Mouse (Mus musculus) kidney, embryonic 15.5 days (tissue): ENCODE data around the gene Kif1b. TPM values are rescaled to one million over a fixed set of nuclear protein-coding genes. Genes with fewer than 3 reads are reported as not detected.
A peak's percentile ranks its signal among the peaks of the same experiment; 100 is the strongest.

Experiments used
- ATAC-seq: fragments of 200-750 bp; cut with Nextera tagmentation; replicated peaks from 2 replicates; pipeline ENCODE4 v1.8.0; 2017; ENCODE audit warnings: moderate TSS enrichment; ENCODE audit not compliant: low FRiP score
- H3K27ac ChIP-seq: fragments of 300-500 bp; sonication (generic); 2 replicates; pipeline ENCODE4 v1.5.1; 2015; ENCODE audit warnings: mild to moderate bottlenecking, inconsistent platforms
- H3K27me3 ChIP-seq: fragments of 300-500 bp; sonication (generic); 2 replicates; pipeline ENCODE4 v1.6.1; 2015; ENCODE audit warnings: inconsistent platforms
- H3K36me3 ChIP-seq: fragments of 300-500 bp; sonication (generic); 2 replicates; pipeline ENCODE4 v1.6.1; 2015; ENCODE audit warnings: inconsistent platforms
- H3K4me1 ChIP-seq: fragments of 300-500 bp; sonication (generic); 2 replicates; pipeline ENCODE4 v1.6.1; 2015; ENCODE audit warnings: inconsistent platforms
- H3K4me2 ChIP-seq: fragments of 300-500 bp; sonication (generic); 2 replicates; pipeline ENCODE4 v1.6.1; 2015; ENCODE audit warnings: moderate library complexity, mild to moderate bottlenecking, inconsistent platforms
- H3K4me3 ChIP-seq: fragments of 300-500 bp; sonication (generic); replicated peaks from 2 replicates; pipeline ENCODE4 v1.5.1; 2015; ENCODE audit warnings: mild to moderate bottlenecking, inconsistent platforms
- H3K9ac ChIP-seq: fragments of 300-500 bp; sonication (generic); 2 replicates; pipeline ENCODE4 v1.6.1; 2015; ENCODE audit warnings: mild to moderate bottlenecking, inconsistent platforms
- H3K9me3 ChIP-seq: fragments of 300-500 bp; sonication (generic); replicated peaks from 2 replicates; pipeline ENCODE4 v1.6.1; 2016; ENCODE audit warnings: inconsistent platforms
- WGBS: fragments of 180-500 bp; shearing (Covaris S2); methylation state at CpG from one replicate; pipeline ENCODE4 v1.1.7; 2015; ENCODE audit warnings: mixed read lengths; 5-methylcytosine and 5-hydroxymethylcytosine counted together
- polyA plus RNA-seq: library from polyadenylated mRNA; unstranded; fragments of >200 nt; fragmentation: Nextera tagmentation; extraction: Ambion mirVana; gene quantifications from 2 replicates; pipeline ENCODE4 v1.2.1, GENCODE M21; 2015

Kif1b gene
- polyA plus RNA-seq, 1 experiment from 2014 or later: 31.3 TPM

DNA sequence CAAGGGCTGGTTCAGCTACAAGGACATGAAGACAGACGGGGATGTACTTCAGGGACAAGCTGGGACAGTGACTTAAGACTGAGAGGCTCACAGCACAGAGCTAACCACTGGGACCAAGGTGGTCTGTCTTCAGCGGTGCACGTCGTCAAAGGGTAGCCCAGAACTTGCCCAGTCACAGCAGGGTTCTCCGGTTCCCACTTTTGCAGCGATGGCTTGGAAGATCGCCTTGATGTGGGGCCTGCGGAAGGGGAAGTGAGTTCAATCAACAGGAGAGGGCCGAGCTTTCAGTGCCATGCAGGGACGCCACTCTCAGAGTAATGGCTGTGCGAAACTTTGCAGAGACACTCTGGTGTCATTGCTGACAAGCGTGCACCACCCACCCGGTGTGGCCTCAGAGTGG is 147.6 kb downstream of the Kif1b start:
- no peak overlapping the region for H3K4me2 ChIP-seq
- no peak overlapping the region for H3K4me3 ChIP-seq
- 89% methylated on average over 13 of the region's 13 CpGs for WGBS
- no peak for ATAC-seq
- no peaks in the 10 kb centered on the region for H3K27me3 ChIP-seq
- no peaks in the 10 kb centered on the region for H3K9me3 ChIP-seq
- 0 out of 2 replicates have a peak, but pooled peaks cover under 1% of the 10 kb centered on the region for H3K4me1 ChIP-seq
- peaks cover 96% of the 10 kb centered on the region for H3K36me3 ChIP-seq
- no peak overlapping the region for H3K9ac ChIP-seq
- H3K27ac ChIP-seq: no peak overlapping the region

DNA sequence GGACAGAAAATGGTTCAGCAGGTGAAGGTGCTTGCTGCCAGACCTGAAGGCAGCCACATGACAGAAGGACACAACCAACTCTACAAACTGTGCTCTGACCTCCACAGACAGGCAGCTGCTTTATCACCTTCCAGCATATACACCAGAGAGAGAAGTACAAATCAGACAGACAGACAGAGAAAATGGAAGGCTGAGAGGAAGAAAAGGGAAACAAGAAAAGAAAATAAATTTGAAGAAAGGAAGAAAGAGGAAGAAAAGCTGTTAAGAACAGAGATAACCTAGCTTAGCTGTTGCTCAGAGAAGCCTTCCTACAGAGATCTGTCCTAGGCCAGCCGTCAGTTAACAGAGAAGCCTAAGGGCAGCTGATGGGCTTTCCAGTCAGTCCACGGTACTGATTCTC is 148.3 kb downstream of the Kif1b start:
- Histone ChIP-seq H3K4me2 (no peak overlapping the region), H3K9me3 (no peaks in the 10 kb centered on the region), H3K9ac (no peak overlapping the region), H3K27ac (no peak overlapping the region), H3K4me1 (no peaks in the 10 kb centered on the region), H3K36me3 (peaks cover 97% of the 10 kb centered on the region), H3K4me3 (no peak overlapping the region), H3K27me3 (no peaks in the 10 kb centered on the region)
- WGBS: 80% methylated on average over 2 of the region's 2 CpGs
- ATAC-seq: no peak

DNA sequence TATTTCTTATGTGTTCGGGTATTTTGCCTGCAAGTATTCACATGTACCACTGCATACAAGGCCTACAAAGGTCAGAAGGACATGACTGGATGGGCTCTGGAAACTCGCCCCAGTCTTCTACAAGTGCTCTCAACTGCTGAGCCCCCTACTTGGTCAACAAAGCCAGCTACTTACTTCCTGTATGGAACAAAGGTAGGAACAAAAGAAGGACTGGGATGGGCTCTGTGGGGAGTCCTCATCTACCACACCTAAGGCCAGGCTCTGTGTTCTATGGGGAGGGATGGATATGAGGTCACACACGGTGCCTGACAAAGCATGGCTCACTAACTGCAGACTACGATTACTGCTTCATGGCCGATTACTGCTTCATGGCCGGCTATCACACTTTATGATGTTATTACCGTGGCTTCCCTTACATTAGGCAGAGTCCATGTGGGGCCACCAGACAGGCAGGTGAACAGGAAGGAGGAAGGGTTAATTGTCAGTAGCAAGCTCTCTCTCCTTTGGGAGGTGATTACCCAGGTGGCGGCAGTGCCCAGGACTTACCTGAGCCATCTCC is 150.0 kb downstream of the Kif1b start:
- H3K27me3 ChIP-seq: no peaks in the 10 kb centered on the region
- peaks cover 99% of the 10 kb centered on the region for H3K36me3 ChIP-seq
- H3K4me2 ChIP-seq: no peak overlapping the region
- no peak for ATAC-seq
- H3K27ac ChIP-seq: no peak overlapping the region
- H3K9me3 ChIP-seq: no peaks in the 10 kb centered on the region
- WGBS: 82% methylated on average over 8 of the region's 8 CpGs
- no peak overlapping the region for H3K9ac ChIP-seq
- no peak overlapping the region for H3K4me3 ChIP-seq
- H3K4me1 ChIP-seq: no peaks in the 10 kb centered on the region

DNA sequence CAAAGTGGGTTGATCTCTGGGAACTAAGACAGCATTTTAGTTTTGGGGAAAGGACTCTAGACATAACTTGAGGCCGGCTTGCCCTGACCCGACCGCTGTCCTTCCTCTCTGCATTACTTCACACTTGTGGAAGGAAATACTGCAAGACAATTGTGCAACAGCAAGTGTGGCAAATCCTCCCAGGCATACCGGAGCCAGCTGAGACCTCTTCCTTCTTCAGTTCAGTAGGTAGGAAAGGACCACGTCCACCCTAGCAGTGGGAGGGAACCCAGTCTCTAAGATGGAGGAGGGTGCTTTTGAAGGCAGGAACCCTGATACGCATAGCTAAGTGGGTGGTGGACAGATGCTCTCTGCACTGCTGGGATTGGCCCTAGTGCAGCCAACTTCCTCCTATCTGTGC is 151.8 kb downstream of the Kif1b start:
- no peak for ATAC-seq
- Histone ChIP-seq H3K4me1 (peaks cover 1% of the 10 kb centered on the region; the same call in 1 of the 2 replicates), H3K9ac (no peak overlapping the region), H3K27ac (no peak overlapping the region), H3K9me3 (no peaks in the 10 kb centered on the region), H3K4me3 (no peak overlapping the region), H3K36me3 (peaks cover 100% of the 10 kb centered on the region), H3K4me2 (no peak overlapping the region), H3K27me3 (no peaks in the 10 kb centered on the region)
- WGBS: 89% methylated on average over 6 of the region's 6 CpGs

DNA sequence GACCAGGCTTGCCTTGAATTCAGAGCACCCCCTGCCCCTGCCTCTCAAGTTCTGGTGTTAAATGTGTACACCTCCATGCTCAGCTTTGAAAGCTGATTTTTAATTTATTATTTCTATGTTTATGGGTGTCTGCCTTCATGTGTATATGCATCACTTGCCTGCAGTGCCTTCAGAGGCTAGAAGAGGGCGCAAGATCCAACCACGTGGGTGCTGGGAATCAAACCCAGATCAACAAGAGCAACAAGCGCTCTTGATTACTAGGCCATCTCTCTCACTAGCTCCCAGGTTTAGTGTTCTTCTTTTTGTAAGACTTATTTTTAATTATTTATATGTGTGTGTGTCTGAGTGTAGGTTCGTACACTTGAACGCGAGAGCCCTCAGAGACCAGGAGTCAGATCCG is 152.6 kb downstream of the Kif1b start:
- Histone ChIP-seq H3K4me3 (no peak overlapping the region), H3K4me1 (peaks cover 8% of the 10 kb centered on the region; the same call in 1 of the 2 replicates), H3K27me3 (no peaks in the 10 kb centered on the region), H3K36me3 (peaks cover 100% of the 10 kb centered on the region), H3K9ac (no peak overlapping the region), H3K9me3 (no peaks in the 10 kb centered on the region), H3K27ac (no peak overlapping the region), H3K4me2 (no peak overlapping the region)
- 95% methylated on average over 7 of the region's 7 CpGs for WGBS
- no peak for ATAC-seq

DNA sequence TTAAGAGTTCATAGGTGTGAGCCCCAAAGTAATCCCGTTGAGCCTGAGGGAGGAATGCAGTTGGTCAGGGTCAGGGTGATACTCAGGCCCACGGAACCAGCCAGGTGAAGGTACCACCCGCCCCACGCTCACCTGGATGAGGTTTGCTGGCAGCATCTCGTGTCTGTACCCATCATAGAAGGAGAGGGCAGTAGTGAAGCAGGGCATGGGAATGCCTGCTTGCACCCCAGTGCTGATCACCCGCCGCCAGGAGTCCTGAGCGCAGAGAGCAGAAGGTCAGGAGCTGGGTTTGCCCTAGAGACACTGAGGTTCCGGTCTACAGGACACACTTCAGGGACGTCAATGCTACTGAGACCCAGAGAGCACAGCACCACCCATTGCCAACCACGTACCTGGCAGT is 156.8 kb downstream of the Kif1b start:
- peaks cover 67% of the 10 kb centered on the region for H3K36me3 ChIP-seq
- ATAC-seq: no peak
- no peaks in the 10 kb centered on the region for H3K27me3 ChIP-seq
- H3K4me1 ChIP-seq: peaks cover 31% of the 10 kb centered on the region
- H3K9ac ChIP-seq: no peak overlapping the region
- no peak overlapping the region for H3K27ac ChIP-seq
- H3K9me3 ChIP-seq: no peaks in the 10 kb centered on the region
- no peak overlapping the region for H3K4me3 ChIP-seq
- 82% methylated on average over 11 of the region's 11 CpGs for WGBS
- no peak overlapping the region for H3K4me2 ChIP-seq

DNA sequence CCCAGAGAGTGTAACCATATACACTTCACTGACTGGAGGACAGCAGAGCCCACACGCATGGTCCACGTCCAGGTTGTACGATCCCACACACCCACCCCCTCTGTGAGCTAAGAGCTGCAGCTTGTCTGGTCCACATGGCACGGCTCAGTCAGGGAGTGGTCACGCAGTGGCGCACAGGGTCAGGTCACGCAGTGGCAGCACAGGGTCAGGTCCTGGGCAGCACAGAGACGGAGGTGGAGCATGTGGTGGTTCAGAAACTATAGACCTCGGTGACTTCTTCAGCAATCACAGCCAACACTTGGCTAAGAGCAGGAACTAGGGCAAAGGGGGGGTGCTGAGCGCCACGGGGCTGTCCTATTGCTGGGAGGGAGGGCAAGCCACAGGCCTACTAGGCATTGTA is 157.2 kb downstream of the Kif1b start:
- Histone ChIP-seq H3K4me3 (no peak overlapping the region), H3K4me1 (peaks cover 31% of the 10 kb centered on the region), H3K27me3 (no peaks in the 10 kb centered on the region), H3K4me2 (no peak overlapping the region), H3K27ac (no peak overlapping the region), H3K9me3 (no peaks in the 10 kb centered on the region), H3K36me3 (peaks cover 63% of the 10 kb centered on the region), H3K9ac (no peak overlapping the region)
- 0 out of 2 replicates have a peak, but pooled peaks have one; percentile 61 for ATAC-seq
- 40% methylated on average over 11 of the region's 11 CpGs for WGBS

DNA sequence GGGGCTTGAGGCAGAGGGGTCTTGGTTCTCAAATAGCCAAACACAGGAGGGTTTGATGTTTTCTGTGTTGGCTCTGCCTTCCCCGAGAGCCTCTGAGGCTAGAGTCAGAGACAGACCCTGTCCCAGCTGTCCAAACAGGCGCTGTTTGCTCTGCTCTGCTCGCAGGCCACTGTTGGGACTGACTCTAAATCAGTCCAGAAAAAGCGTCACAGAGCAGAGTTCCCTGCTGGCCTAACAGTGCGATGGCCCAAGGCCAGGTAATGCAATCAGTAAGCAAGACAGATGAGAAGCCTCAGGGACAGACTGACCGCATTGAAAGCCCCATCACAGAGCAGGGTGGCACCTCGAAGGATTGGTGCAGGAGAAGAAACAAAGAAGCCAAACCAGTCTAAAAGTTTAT is 157.9 kb downstream of the Kif1b start:
- Histone ChIP-seq H3K27me3 (no peaks in the 10 kb centered on the region), H3K27ac (peak overlapping the region; percentile 51; the same call in 1 of the 2 replicates), H3K9me3 (no peaks in the 10 kb centered on the region), H3K9ac (no peak overlapping the region), H3K4me2 (no peak overlapping the region), H3K4me1 (peaks cover 31% of the 10 kb centered on the region), H3K4me3 (no peak overlapping the region), H3K36me3 (peaks cover 56% of the 10 kb centered on the region)
- 32% methylated on average over 7 of the region's 7 CpGs for WGBS
- no peak; the same call in 1 of the 2 replicates for ATAC-seq

DNA sequence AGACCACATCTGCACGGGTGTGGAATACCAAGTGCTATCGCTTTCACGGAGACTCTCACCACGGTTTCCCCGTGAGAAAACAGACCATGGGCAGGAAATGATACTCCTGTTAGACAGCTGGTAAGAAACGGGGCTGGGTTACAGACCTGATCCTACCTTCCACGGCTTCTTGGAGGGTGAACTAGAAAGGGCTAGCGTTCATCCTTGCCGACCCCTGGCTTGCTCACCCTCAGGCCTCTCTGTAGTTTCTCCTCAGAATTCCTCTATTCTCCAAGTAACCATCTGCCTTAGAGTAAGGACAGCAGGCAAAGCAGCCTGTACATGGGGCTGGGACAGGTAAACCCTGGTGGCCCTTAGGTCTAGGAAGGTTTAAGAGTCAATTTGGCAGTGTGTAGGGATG is 158.3 kb downstream of the Kif1b start:
- 0 out of 2 replicates have a peak overlapping the region, but pooled peaks have one; percentile 51 for H3K27ac ChIP-seq
- H3K9me3 ChIP-seq: no peaks in the 10 kb centered on the region
- no peak overlapping the region for H3K4me2 ChIP-seq
- peaks cover 31% of the 10 kb centered on the region for H3K4me1 ChIP-seq
- no peaks in the 10 kb centered on the region for H3K27me3 ChIP-seq
- WGBS: 60% methylated on average over 9 of the region's 9 CpGs
- no peak overlapping the region for H3K4me3 ChIP-seq
- no peak for ATAC-seq
- H3K9ac ChIP-seq: no peak overlapping the region
- H3K36me3 ChIP-seq: peaks cover 52% of the 10 kb centered on the region

DNA sequence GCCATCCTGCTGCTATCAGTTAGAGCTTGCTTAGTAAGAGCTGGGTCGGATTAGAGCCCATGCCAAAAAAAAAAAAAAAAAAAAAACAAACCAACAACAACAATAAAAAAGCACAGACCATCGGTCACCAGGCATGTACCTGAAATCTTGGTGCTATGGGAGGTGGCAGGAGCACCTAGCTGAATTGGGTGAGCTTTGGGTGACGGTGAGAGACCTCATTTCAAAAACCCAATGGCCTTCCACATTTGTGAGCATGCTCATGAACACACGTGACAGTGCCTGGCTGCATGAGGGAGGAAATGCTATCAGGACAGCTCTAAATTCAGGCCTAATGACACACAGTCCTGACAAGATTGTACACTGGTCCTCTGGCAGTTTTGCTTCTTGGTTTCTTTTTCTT is 159.4 kb downstream of the Kif1b start:
- H3K4me1 ChIP-seq: peaks cover 31% of the 10 kb centered on the region
- ATAC-seq: no peak
- 0 out of 2 replicates have a peak overlapping the region, but pooled peaks have one; percentile 37 for H3K27ac ChIP-seq
- H3K27me3 ChIP-seq: no peaks in the 10 kb centered on the region
- H3K9ac ChIP-seq: no peak overlapping the region
- H3K36me3 ChIP-seq: peaks cover 41% of the 10 kb centered on the region
- H3K4me3 ChIP-seq: no peak overlapping the region
- no peaks in the 10 kb centered on the region for H3K9me3 ChIP-seq
- H3K4me2 ChIP-seq: no peak overlapping the region
- 82% methylated on average over 4 of the region's 4 CpGs for WGBS

DNA sequence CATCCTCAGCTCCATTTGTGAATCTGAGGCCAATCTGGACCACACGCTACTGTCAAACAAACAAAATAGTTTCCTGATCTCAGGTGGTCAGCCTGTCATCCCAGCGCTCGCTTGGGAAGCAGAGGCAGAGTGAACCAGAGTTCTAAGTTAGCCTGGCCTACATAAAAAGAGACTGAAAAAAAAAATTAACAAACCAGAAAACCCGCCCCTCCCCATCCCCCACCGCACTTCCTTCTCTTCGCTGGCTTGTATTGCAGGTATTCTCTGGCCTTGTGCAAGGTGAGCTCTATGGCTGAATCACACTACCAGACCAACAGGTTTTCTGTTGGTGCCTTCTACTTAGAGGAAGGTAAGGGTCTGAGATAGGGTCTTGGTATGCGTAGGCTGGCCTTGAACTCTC is 160.0 kb downstream of the Kif1b start:
- Histone ChIP-seq H3K27ac (0 out of 2 replicates have a peak overlapping the region, but pooled peaks have one; percentile 37), H3K27me3 (no peaks in the 10 kb centered on the region), H3K9ac (no peak overlapping the region), H3K9me3 (no peaks in the 10 kb centered on the region), H3K4me1 (peaks cover 31% of the 10 kb centered on the region), H3K4me3 (no peak overlapping the region), H3K36me3 (peaks cover 35% of the 10 kb centered on the region), H3K4me2 (no peak overlapping the region)
- WGBS: 79% methylated on average over 7 of the region's 7 CpGs
- no peak for ATAC-seq

DNA sequence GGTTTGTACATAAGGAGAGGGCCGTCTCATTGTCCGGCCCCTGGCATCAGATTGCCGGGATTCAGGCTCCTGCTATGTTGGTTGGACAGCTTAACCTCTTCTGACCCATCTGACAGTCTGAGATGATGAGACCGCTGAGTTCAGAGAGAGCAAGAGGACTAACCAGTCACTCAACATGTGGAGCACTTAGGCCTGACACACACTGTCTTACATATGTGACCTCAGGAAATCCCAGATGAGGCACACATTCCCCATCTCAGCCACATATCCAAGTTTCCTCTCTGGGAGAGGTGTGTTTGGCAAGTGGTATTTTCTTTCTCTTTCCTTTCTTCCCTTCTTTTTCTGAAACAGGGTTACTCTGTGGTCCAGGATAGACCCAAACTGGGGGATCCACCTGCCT is 162.3 kb downstream of the Kif1b start:
- H3K4me2 ChIP-seq: no peak overlapping the region
- H3K36me3 ChIP-seq: peaks cover 12% of the 10 kb centered on the region
- H3K27me3 ChIP-seq: no peaks in the 10 kb centered on the region
- H3K4me1 ChIP-seq: peaks cover 25% of the 10 kb centered on the region
- ATAC-seq: no peak
- no peak overlapping the region for H3K4me3 ChIP-seq
- H3K27ac ChIP-seq: no peak overlapping the region
- no peak overlapping the region for H3K9ac ChIP-seq
- H3K9me3 ChIP-seq: no peaks in the 10 kb centered on the region
- 80% methylated on average over 4 of the region's 4 CpGs for WGBS

DNA sequence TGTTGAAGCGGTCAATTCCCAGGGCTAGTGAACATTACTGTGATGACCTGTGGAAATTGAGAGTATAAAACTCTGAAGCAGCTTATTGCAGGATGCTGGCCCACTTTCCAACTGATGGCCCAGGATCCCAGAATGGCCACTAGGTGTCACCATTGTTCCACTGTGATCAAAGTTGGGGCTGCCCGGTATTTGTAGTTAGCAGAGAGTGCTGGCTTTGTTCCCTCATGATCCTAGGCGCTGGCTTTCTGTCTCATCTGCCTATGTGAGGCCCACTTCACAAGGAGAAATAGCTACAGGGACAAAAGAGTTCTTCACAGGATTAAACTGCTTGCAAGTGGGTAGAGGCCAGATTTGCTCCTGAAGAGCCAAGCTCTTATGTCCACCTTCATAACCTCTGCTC is 163.0 kb downstream of the Kif1b start:
- Histone ChIP-seq H3K4me2 (no peak overlapping the region), H3K27ac (no peak overlapping the region), H3K4me1 (peaks cover 19% of the 10 kb centered on the region), H3K36me3 (peaks cover 5% of the 10 kb centered on the region; the same call in 1 of the 2 replicates), H3K9me3 (no peaks in the 10 kb centered on the region), H3K9ac (no peak overlapping the region), H3K27me3 (no peaks in the 10 kb centered on the region), H3K4me3 (no peak overlapping the region)
- ATAC-seq: peak; percentile 65
- 4% methylated on average over 3 of the region's 3 CpGs for WGBS
